Mouse (Mus musculus) T-helper 1 cell (primary cell): ENCODE results near the gene Abcc12.

Experiments
- in situ Hi-C: fragments of 300-600 bp; cut with MboI, MseI; formaldehyde crosslinking; loops from one replicate; pipeline ENCODE4 v1.15.1; 2025; ENCODE audit warnings: high pct_unique_total_duplicates

The Abcc12 gene

GRCm38 (mm10) chr8:86526808-86527207 is 53.7 kb downstream of the Abcc12 start:
- in situ Hi-C loops, result no loop called here

GRCm38 (mm10) chr8:86514203-86514602 is 66.3 kb downstream of the Abcc12 start:
- in situ Hi-C loops, result no loop called here

GRCm38 (mm10) chr8:86512886-86513285 is 67.6 kb downstream of the Abcc12 start:
- in situ Hi-C loops, result no loop called here

GRCm38 (mm10) chr8:86512131-86512792 is 68.2 kb downstream of the Abcc12 start:
- in situ Hi-C loops, result no loop called here

GRCm38 (mm10) chr8:86501341-86501740 is 79.1 kb downstream of the Abcc12 start:
- in situ Hi-C loops, result no loop called here

- in situ Hi-C loops, result no loop called here
Measured at GRCm38 (mm10) chr8:86495056-86495455, 85.4 kb downstream of the Abcc12 start.

- in situ Hi-C loops, result no loop called here
Measured at GRCm38 (mm10) chr8:86493841-86494240, 86.6 kb downstream of the Abcc12 start.

- in situ Hi-C loops, result no loop called here
Measured at GRCm38 (mm10) chr8:86485411-86485810, 95.1 kb downstream of the Abcc12 start.

- in situ Hi-C loops, result no loop called here
Measured at GRCm38 (mm10) chr8:86484244-86484643, 96.2 kb downstream of the Abcc12 start.

- in situ Hi-C loops, result no loop called here
Measured at GRCm38 (mm10) chr8:86482116-86482515, 98.4 kb downstream of the Abcc12 start.

GRCm38 (mm10) chr8:86475711-86476438 is 104.6 kb downstream of the Abcc12 start:
- in situ Hi-C loops, result no loop called here

GRCm38 (mm10) chr8:86474461-86474860 is 106.0 kb downstream of the Abcc12 start:
- in situ Hi-C loops, result no loop called here

GRCm38 (mm10) chr8:86473121-86473520 is 107.4 kb downstream of the Abcc12 start:
- in situ Hi-C loops, result no loop called here

GRCm38 (mm10) chr8:86470717-86471116 is 109.8 kb downstream of the Abcc12 start:
- in situ Hi-C loops, result no loop called here

GRCm38 (mm10) chr8:86463215-86463614 is 117.3 kb downstream of the Abcc12 start:
- in situ Hi-C loops, result loop anchor here (10.0 kb wide), 1 partner anchor 648 kb away; no protein-coding TSS in a partner anchor

GRCm38 (mm10) chr8:86460372-86460771 is 120.1 kb downstream of the Abcc12 start:
- in situ Hi-C loops, result loop anchor here (10.0 kb wide), 1 partner anchor 646 kb away; no protein-coding TSS in a partner anchor

- in situ Hi-C loops, result no loop called here
Measured at GRCm38 (mm10) chr8:86453697-86454480, 126.6 kb downstream of the Abcc12 start.

GRCm38 (mm10) chr8:86449870-86450515 is 130.5 kb downstream of the Abcc12 start:
- in situ Hi-C loops, result no loop called here

- in situ Hi-C loops, result no loop called here
Measured at GRCm38 (mm10) chr8:86445516-86445915, 135.0 kb downstream of the Abcc12 start.

GRCm38 (mm10) chr8:86443744-86444143 is 136.7 kb downstream of the Abcc12 start:
- in situ Hi-C loops, result no loop called here

GRCm38 (mm10) chr8:86438983-86439299 is 141.5 kb downstream of the Abcc12 start:
- in situ Hi-C loops, result no loop called here
